Mouse (Mus musculus) monocyte, adult 5-6 weeks (primary cell): ENCODE measurements at regions not wholly inside any gene's neighbourhood (a gene's known extent, or its start where the extent isn't known, plus 50 kb on each side); places are given as distances from the start of the nearest gene placed in this dataset.

Experiments
- ATAC-seq: fragments of 153-309, 156-312 bp; replicated peaks from 2 replicates; pipeline ENCODE4 v1.8.0; 2017; ENCODE audit warnings: mild to moderate bottlenecking; ENCODE audit not compliant: low TSS enrichment, insufficient number of reproducible peaks, severe bottlenecking, poor library complexity, low FRiP score

DNA sequence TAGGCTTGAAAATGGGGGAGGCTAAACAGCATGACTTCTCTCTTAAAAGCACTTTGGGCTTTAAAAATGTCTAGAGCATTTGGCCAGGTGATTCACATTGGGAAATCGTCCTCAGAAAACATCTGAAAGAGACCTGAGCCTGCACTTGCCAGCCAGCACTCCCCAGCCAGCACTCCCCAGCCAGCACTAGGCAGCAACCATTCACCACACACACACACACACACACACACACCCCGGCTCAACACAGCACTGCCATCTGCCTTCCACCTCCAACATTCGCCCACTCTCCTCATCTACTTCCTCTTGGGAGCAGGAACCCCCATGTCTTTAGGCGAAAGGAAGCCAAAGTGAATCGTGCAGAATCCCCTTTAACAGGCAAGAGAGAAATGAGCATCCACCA lies 85.4 kb downstream of the Atp23 start:
- no peak for ATAC-seq

DNA sequence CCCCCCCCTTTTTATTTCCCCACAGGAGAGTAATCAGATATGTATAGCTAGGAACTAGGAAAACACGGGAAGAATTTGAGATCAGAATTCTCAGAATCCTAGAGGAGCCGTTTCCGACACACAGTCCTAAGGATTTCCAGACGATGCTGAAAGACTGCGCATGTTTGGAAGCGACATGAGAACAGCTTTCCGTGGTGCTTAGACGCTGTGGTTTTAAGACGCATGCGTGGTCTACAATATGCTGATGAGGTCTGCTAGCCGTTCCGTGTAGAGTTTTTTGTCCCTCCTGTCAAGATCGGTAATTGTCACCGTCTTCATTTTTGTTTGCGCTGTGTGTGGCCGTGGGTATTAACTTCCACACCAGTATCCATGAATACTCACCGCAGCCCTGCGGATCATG lies 86.2 kb downstream of the Atp23 start:
- no peak for ATAC-seq

DNA sequence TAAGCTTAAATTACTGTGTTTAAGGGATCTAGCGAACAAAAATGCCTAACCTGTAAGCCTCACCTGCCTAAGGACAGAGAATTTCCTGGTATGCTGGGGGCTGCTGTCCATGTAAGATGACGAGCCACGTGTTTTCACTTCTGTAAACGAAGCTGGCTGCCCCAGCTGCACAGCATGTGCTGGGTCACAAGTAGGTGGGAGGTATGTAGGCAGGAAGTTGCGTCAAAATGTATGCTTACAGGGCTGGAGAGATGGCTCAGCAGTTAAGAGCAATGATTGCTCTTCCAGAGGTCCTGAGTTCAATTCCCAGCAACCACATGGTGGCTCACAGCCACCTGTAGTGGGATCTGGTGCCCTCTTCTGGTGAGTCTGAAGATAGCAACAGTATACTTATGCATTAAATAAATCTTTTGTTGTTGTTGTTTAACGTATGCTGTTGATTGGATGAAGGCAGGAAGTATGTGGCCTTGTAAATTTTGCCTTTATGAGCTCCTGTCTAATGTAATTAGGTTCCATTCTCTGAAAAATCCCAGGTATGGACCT lies 88.0 kb downstream of the Atp23 start:
- ATAC-seq = no peak

DNA sequence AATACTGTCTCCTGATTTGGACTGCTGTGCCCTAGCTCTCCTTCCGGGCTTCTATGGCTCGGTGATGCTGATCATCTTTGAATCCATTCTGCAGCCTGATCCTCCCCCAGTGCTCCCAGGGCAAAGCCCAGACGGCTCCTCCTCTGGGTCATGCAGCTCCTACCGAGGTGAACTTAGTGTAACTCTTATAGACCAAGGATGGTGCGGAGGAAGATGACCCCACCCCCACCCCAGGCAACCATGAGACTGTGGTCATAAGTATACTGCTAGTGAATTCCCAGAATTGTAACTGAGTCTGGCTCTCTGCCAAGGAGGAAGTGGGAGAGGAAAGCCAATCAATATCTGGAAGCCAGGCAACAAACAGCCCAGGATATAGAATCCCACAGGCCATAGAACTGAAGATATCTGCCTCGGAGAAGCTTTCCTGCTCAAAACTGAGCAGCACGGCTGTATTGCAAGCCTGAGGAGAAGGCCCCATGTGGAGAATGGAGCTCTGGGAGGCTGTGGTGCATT lies 88.9 kb downstream of the Atp23 start:
- ATAC-seq = no peak

DNA sequence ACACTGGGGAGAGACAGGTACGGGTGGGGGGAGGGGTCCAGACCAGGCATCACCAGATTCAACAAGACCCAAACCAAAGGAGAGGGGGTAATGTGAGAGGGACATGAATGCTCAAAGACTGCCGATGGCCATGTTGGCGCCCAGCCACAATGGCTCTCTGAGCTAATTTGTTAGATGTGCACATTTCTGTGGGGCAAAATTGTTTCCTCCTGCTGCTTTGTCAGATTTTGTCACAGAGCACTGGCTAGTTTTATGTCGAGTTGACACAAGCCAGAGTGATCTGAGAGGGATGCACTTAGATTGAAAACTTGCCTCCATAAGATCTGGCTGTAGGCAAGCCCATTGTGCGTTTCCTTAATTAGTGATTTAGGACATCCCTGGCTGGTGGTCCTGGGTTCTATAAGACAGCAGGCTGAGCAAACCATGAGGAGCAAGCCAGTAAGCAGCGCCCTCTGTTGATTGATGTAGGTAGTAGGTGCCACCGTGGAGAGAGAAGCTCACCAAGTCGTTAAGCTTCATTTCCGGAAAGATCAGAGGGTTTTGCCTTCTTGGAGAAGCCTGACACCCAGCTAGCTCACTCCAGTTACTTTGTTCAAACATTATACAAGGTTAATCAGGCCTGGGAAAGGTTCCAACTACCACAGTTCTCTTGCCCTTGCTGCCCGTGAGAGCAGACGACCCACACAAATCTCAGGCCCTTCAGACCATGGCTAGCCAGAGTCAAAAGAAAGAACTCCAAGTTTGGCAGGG lies 90.6 kb downstream of the Atp23 start:
- ATAC-seq = no peak

DNA sequence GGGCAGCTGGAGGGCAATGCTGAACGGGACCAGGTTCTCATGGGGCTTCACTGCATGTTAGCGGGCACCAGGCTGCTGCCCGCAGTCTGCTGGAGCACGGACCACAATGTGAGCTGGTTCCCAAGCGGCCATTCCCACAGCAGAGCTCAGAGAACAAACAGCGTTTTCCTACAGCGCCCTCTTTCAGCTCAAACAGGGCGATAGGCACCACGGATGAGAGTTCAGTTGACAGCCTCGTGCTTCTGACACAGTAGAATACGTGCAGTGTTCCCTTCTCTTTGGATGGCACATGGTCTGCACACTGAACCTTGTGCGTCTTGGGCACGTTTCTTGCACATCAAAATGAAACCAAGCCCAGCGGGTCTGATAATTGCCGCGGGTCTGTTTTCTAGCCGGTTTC lies 91.6 kb downstream of the Atp23 start:
- 0 out of 2 replicates have a peak, but pooled peaks have one; percentile 23 for ATAC-seq

DNA sequence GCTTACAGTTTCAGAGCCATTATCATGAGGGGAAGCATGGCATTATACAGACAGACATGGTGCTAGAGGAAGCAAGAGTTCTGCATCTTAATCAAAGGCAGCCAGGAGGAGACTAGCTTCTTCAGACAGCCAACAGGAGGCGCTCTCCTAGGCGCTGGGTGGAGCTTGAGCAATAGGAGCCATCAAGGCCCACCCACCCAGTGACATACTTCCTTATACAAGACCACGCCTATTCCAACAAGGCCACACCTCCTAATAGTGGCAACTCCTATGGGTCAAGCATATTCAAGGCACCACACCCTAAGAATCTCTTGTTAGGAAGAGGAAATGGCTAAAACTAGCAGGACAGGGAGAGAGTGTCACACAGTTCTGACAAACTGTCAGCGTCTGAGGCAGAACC lies 94.3 kb downstream of the Atp23 start:
- no peak for ATAC-seq

DNA sequence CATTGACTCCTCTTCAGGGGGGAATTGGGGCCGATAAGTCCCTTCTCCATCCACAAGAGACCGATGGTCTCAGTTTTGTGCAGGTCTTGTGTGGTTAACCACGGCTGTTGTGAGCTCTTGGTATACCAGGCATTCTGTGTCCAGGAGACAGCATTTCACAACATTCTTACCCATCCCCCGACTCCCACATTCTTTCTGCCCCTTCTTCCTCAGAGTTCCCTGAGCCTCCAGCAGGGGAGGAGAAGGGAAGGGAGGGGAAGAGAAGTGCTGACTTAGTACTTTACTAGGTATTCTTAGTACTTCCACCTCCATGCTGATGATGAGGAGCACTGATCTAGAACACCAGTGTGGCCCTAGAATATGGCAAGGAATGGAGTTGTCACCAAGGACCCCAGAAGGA lies 98.4 kb downstream of the Atp23 start:
- ATAC-seq = no peak

DNA sequence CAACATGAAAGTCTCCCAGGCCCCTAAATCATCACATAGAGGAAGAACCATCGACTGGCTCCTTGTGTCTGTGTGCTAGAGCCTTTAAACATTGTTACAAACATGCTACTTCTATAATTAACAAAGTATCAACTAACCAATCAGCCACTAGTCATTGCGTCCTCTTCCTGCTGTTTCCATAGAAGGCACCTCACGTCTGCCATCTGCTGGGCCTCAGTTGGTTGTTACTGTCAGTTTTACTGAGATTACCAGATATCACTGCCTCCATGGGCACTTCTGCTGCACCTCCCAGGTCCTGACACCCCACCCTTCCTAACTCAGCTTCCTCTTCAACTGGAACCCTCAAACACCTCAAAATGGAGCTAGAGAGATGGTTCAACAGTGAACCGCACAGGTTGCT lies 101.8 kb downstream of the Atp23 start:
- ATAC-seq = no peak

DNA sequence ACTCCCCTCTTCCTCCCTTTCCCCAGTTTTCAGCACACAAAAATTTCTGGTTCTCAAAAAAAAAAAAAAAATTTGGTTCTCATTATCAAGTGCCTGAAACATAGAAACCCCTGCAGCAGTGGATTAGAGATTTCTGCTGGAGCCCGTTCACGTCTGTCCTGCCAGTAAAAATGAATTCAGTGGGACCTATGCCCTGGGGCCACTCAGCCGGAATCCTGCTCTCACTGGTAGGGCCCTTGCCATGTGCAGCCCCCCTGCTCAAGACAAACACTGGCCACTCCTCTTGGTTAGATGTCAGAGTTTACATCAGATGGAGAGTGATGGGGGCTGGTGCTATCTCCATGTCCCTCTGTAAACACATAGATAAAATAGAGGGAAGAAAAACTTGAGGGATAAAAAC lies 108.0 kb downstream of the Atp23 start:
- ATAC-seq = no peak

DNA sequence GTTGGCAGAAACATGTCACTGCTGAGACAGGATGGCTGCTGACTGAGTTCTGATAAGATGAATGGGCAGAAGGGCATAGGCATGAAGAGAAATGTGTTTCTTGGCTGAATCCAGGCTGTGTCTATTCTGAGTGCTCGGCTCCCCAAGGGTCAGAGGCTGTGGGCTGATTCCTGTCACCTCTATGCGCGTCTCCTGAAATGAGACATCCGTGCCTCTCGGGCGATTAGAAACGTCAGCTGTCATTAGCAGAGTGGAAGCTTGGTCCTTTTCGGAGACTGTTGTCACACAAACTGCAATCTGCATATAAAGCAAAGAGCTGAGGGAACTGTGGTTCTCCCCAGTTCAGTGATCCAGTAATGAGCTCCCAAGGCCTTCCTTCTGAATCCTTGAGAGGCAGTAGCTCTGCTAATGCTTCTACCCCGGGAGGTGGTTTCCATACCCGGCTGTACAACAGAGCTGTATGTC lies 108.8 kb downstream of the Atp23 start:
- ATAC-seq = no peak

DNA sequence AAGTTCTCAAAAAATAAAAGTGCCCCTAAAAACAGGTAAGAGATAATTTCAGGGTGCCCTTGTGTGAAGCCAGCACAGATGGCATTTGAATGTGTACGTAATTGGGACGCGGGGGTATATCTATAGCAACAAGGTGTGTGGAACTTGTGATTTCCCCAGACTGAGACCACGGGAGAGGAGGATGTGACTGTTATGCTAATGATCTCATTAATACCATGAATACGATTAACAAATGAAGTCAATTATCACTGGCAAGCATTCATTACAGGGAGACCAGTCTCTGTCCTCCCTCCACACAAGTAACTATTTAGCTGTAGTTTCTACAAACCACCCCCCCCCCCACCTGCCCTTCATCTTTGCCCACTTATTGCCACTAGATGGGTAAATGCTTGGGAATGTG lies 112.9 kb downstream of the Atp23 start:
- ATAC-seq = no peak

DNA sequence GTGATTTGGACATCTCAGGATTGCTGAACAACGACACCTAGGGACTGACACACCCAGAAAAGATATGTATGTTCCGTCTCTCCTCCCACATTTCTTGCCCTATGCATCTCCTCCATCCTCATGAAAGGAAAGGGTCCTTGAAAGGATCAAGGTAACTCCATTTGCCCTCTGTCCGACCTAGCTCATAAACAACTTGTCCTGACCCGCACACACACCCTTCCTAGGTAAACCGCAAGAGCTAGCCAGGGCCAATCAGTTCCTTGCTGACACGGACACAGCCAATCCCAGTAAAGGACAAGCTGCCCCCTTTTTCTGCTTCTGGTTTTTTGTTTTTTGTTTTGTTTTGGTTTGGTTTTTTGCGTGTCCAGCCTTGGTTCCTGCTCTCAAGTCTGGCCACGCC lies 118.0 kb downstream of the Atp23 start:
- no peak for ATAC-seq

DNA sequence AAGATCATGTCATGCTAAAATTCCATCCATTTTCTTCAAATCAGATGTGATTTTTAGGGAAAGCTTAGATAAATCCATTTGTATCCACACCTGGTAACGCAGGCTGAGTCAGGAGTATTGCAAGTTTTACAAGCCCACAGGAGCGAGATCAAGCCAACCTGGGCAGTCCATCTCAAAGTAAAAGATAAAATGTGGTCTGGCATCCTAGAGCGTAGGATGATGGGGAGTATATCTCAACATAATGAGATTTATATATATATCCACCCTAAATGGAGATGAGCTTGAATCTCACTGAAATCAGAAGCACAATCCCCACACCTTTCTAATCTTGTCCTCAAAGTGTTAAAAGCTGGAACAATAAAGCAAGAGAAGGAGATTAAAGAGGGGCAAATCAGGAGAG lies 124.6 kb downstream of the Atp23 start:
- ATAC-seq = no peak

DNA sequence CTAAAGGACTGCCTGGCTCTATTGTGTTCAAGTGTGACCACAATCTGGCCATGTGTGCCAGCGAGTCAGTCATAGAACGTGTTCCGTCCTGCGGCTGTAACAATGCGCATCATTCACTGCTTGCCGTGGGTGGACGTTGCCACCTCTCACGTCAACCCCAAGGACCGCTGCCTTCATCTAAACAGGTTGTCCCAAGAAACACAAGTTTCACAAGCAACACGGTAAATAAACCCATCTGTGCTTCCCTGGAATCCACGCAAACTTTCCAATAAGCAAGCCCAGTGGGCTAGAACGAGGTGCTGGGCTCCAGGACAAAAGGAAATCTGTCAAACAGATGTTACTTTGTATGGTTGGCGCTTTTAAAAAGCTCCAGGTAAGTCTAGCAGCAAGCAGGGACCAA lies 125.2 kb downstream of the Atp23 start:
- ATAC-seq = no peak

DNA sequence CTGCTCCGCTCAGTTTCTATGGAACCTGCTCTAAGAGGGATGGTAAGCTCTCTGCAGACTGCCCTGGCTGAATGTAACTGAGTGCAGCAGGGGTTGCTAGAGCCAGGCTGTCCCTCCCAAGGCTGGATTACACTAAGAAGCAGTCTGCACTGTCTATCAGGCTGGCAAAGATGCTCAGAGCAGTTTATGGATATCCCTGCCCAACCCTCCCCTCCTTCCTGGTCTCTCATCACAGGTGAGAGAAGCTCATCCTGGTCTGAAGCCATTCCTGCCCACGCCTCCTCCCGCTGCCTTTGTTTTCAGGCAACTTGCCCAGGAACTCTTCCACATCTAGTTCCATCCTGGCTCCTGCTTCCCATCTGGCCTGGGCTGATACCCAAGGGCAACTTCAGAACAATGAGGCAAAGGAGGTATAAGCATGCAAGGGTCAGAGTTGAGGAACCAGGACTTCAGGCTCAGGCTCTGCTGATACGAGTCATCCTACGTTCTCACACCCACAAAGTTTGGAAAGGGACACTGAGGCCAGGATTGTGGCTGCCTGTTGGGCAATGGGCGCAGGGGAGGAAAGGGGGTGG lies 130.6 kb downstream of the Atp23 start:
- no peak for ATAC-seq

DNA sequence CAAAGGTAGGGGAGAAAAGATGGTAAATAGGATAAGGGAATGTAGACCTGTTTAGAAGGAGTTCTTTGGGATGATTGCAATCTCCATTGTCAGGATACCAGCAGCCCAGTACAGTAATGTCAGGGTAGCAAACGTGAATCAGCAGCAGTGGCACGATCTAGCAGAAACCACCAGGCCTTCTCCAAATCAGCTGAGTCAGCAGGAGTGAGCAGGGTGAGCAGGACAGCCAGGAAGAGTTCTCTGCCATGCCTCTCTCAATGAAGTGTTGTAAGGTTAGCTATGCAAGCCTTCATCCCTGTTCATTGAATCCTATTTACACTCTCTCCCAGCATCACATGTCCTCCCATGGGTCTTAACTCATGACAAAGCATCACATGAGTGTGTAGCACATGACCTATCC lies 135.5 kb downstream of the Atp23 start:
- ATAC-seq = no peak

DNA sequence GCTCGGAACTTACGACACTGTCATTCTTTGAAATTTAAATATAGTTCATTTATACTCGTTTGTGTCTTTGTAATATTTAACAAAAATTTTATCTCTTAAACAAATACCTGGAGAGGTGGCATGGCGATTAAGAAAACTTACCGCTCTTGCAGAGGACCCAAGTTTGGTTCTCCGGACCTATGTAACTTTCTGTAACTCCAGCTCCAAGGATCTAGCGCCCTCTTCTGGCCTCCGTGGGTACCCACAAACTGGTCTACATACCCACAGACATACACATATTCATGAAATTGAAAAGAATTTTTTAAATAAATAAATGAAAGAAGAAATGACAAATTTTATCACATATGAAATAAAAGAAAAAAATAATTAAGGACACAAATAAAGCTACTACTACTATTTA lies 136.4 kb downstream of the Atp23 start:
- ATAC-seq = no peak

DNA sequence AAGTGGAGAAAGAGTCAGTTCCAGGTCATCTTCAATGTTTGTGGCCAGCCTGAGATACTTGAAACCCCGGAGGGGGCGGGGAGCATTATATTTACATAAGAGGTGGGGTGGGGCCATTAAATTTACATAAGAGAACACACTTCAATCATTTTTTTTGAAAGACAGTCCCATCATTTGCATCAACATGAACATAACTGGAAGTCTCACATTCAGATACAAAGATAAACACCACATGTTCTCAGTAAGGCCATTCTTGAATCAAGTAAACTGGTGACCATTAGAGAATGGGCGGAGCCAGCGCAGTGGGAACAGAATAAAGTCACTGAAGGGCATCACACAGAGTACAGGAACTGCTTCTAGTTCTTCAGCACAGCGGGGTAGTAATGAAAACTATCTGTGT lies 137.2 kb downstream of the Atp23 start:
- no peak for ATAC-seq

DNA sequence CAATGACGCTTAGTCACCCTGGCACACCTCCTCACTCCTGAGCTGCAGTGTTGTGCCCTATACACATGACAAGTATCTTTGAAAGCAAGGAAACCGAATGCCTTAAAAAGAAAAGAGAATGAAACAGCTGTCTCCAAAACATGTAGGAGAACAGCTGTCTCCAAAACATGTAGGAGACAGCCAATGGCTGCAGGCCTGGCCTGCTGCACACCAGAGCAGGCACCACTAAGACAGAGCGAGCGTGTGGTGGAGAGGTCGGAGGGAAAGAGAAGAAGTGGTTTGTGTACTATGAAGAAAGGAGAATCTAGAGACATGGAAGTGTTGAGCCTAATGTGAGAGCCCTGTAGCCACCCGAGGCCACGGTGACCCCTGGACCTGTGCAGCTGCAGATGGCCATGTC lies 142.5 kb downstream of the Atp23 start:
- no peak for ATAC-seq
